Mouse (Mus musculus): ENCODE data around the gene Btnl10. TPM values are rescaled to one million over a fixed set of nuclear protein-coding genes. Genes with fewer than 3 reads are reported as not detected.

Gene Btnl10
- polyA plus RNA-seq, 1 experiment from 2014 or later = not detected

GRCm38 (mm10) chr11:58938322-58939087 lies 20.8 kb downstream of the Btnl10 start, which contains the start of gene Rnf187:
Gene Rnf187, minus strand, starts transcription at chr11:58938916.
- WGBS = 0% methylated on average over 53 of the region's 95 CpGs
- Histone ChIP-seq H3K27ac (ENCODE audit: low read depth, low read length) (peak within 1 kb of the TSS; percentile 71), H3K4me3 (ENCODE audit: low read depth, low read length) (peak within 1 kb of the TSS; percentile 93), H3K27me3 (ENCODE audit: control insufficient read depth, insufficient read depth, low read length) (no peaks in the 10 kb centered on the region), H3K4me1 (ENCODE audit: control insufficient read depth, insufficient read depth, low read length) (peaks cover 6% of the 10 kb centered on the region), H3K9me3 (ENCODE audit: control insufficient read depth, low read length) (no peaks in the 10 kb centered on the region), H3K36me3 (ENCODE audit: control insufficient read depth, insufficient read depth, low read length) (peaks cover 4% of the 10 kb centered on the region; the same call in 1 of the 2 replicates), H3K4me2 (ENCODE audit: low read depth) (peak within 1 kb of the TSS; percentile 91), H3K9ac (ENCODE audit: low read length) (peak within 1 kb of the TSS; percentile 95)
- peak; percentile 95 for DNase-seq (ENCODE audit: low spot score)
- peak; percentile 98 for ATAC-seq (ENCODE audit: insufficient read depth, low FRiP score, low TSS enrichment)

GRCm38 (mm10) chr11:58939088-58939439 lies 21.4 kb downstream of the Btnl10 start:
- Histone ChIP-seq H3K4me3 (ENCODE audit: low read depth, low read length) (peak overlapping the region; percentile 93), H3K36me3 (ENCODE audit: control insufficient read depth, insufficient read depth, low read length) (0 out of 2 replicates have a peak, but pooled peaks cover 4% of the 10 kb centered on the region), H3K27ac (ENCODE audit: low read depth, low read length) (peak overlapping the region; percentile 71), H3K9ac (ENCODE audit: low read length) (peak overlapping the region; percentile 95), H3K4me2 (ENCODE audit: low read depth) (peak overlapping the region; percentile 91), H3K9me3 (ENCODE audit: control insufficient read depth, low read length) (no peaks in the 10 kb centered on the region), H3K27me3 (ENCODE audit: control insufficient read depth, insufficient read depth, low read length) (no peaks in the 10 kb centered on the region), H3K4me1 (ENCODE audit: control insufficient read depth, insufficient read depth, low read length) (peaks cover 6% of the 10 kb centered on the region)
- DNase-seq (ENCODE audit: low spot score) = no peak
- 17% methylated on average over 6 of the region's 6 CpGs for WGBS
- ATAC-seq (ENCODE audit: insufficient read depth, low FRiP score, low TSS enrichment) = no peak

GRCm38 (mm10) chr11:58944136-58944535 lies 26.4 kb downstream of the Btnl10 start:
- Histone ChIP-seq H3K4me2 (ENCODE audit: low read depth) (no peak overlapping the region), H3K9ac (ENCODE audit: low read length) (no peak overlapping the region), H3K9me3 (ENCODE audit: control insufficient read depth, low read length) (no peaks in the 10 kb centered on the region), H3K27me3 (ENCODE audit: control insufficient read depth, insufficient read depth, low read length) (no peaks in the 10 kb centered on the region), H3K27ac (ENCODE audit: low read depth, low read length) (no peak overlapping the region), H3K4me3 (ENCODE audit: low read depth, low read length) (no peak overlapping the region), H3K36me3 (ENCODE audit: control insufficient read depth, insufficient read depth, low read length) (no peaks in the 10 kb centered on the region), H3K4me1 (ENCODE audit: control insufficient read depth, insufficient read depth, low read length) (no peaks in the 10 kb centered on the region; the same call in 1 of the 2 replicates)
- no peak for DNase-seq (ENCODE audit: low spot score)
- ATAC-seq (ENCODE audit: insufficient read depth, low FRiP score, low TSS enrichment) = no peak
- WGBS = 67% methylated on average over 5 of the region's 5 CpGs

GRCm38 (mm10) chr11:58947306-58947705 lies 29.6 kb downstream of the Btnl10 start:
- DNase-seq (ENCODE audit: low spot score) = no peak
- H3K9me3 ChIP-seq (ENCODE audit: control insufficient read depth, low read length) = no peaks in the 10 kb centered on the region
- H3K27me3 ChIP-seq (ENCODE audit: control insufficient read depth, insufficient read depth, low read length) = no peaks in the 10 kb centered on the region
- H3K4me1 ChIP-seq (ENCODE audit: control insufficient read depth, insufficient read depth, low read length) = no peaks in the 10 kb centered on the region; the same call in 1 of the 2 replicates
- no peak overlapping the region for H3K4me3 ChIP-seq (ENCODE audit: low read depth, low read length)
- H3K27ac ChIP-seq (ENCODE audit: low read depth, low read length) = no peak overlapping the region; the same call in 1 of the 2 replicates
- no peak for ATAC-seq (ENCODE audit: insufficient read depth, low FRiP score, low TSS enrichment)
- peak overlapping the region; percentile 62; the same call in 1 of the 2 replicates for H3K9ac ChIP-seq (ENCODE audit: low read length)
- 80% methylated on average over 3 of the region's 3 CpGs for WGBS
- H3K4me2 ChIP-seq (ENCODE audit: low read depth) = peak overlapping the region; percentile 76; the same call in 1 of the 2 replicates
- H3K36me3 ChIP-seq (ENCODE audit: control insufficient read depth, insufficient read depth, low read length) = no peaks in the 10 kb centered on the region

- DNase-seq (ENCODE audit: low spot score) = no peak
These were observed 30.3 kb downstream of the Btnl10 start for GRCm38 (mm10) chr11:58947798-58948528.

GRCm38 (mm10) chr11:58948542-58949479 lies 31.1 kb downstream of the Btnl10 start, which contains the start of gene Hist3h2ba:
Gene Hist3h2ba, plus strand, starts transcription at chr11:58948920.
- H3K4me2 ChIP-seq (ENCODE audit: low read depth) = peak within 1 kb of the TSS; percentile 76
- H3K9me3 ChIP-seq (ENCODE audit: control insufficient read depth, low read length) = no peaks in the 10 kb centered on the region
- H3K27ac ChIP-seq (ENCODE audit: low read depth, low read length) = peak within 1 kb of the TSS; percentile 97
- no peaks in the 10 kb centered on the region for H3K27me3 ChIP-seq (ENCODE audit: control insufficient read depth, insufficient read depth, low read length)
- H3K4me1 ChIP-seq (ENCODE audit: control insufficient read depth, insufficient read depth, low read length) = peaks cover 4% of the 10 kb centered on the region; the same call in 1 of the 2 replicates
- peak within 1 kb of the TSS; percentile 85 for H3K9ac ChIP-seq (ENCODE audit: low read length)
- H3K36me3 ChIP-seq (ENCODE audit: control insufficient read depth, insufficient read depth, low read length) = no peaks in the 10 kb centered on the region
- peak; percentile 84 for DNase-seq (ENCODE audit: low spot score)
- peak within 1 kb of the TSS; percentile 54 for H3K4me3 ChIP-seq (ENCODE audit: low read depth, low read length)
- peak; percentile 92 for ATAC-seq (ENCODE audit: insufficient read depth, low FRiP score, low TSS enrichment)
- WGBS = under 1% methylated on average over 45 of the region's 48 CpGs

More at GRCm38 (mm10) chr11:58947798-58948528, 30.3 kb downstream of the Btnl10 start:
- no peaks in the 10 kb centered on the region for H3K9me3 ChIP-seq (ENCODE audit: control insufficient read depth, low read length)
- H3K27ac ChIP-seq (ENCODE audit: low read depth, low read length) = peak overlapping the region; percentile 91
- peaks cover 2% of the 10 kb centered on the region; the same call in 1 of the 2 replicates for H3K4me1 ChIP-seq (ENCODE audit: control insufficient read depth, insufficient read depth, low read length)
- no peaks in the 10 kb centered on the region for H3K36me3 ChIP-seq (ENCODE audit: control insufficient read depth, insufficient read depth, low read length)
- peak overlapping the region; percentile 62 for H3K9ac ChIP-seq (ENCODE audit: low read length)
- 19% methylated on average over 23 of the region's 23 CpGs for WGBS
- peak; percentile 24; the same call in 1 of the 2 replicates for ATAC-seq (ENCODE audit: insufficient read depth, low FRiP score, low TSS enrichment)
- peak overlapping the region; percentile 76 for H3K4me2 ChIP-seq (ENCODE audit: low read depth)
- peak overlapping the region; percentile 54 for H3K4me3 ChIP-seq (ENCODE audit: low read depth, low read length)
- no peaks in the 10 kb centered on the region for H3K27me3 ChIP-seq (ENCODE audit: control insufficient read depth, insufficient read depth, low read length)

- H3K4me2 ChIP-seq (ENCODE audit: low read depth) = peak overlapping the region; percentile 76
- DNase-seq (ENCODE audit: low spot score) (peak; percentile 77), ATAC-seq (ENCODE audit: insufficient read depth, low FRiP score, low TSS enrichment) (peak; percentile 29; the same call in 1 of the 2 replicates)
- H3K27me3 ChIP-seq (ENCODE audit: control insufficient read depth, insufficient read depth, low read length) = no peaks in the 10 kb centered on the region
- WGBS = 8% methylated on average over 20 of the region's 20 CpGs
- H3K9ac ChIP-seq (ENCODE audit: low read length) = peak overlapping the region; percentile 85
- H3K36me3 ChIP-seq (ENCODE audit: control insufficient read depth, insufficient read depth, low read length) = no peaks in the 10 kb centered on the region
- peak overlapping the region; percentile 97 for H3K27ac ChIP-seq (ENCODE audit: low read depth, low read length)
- peaks cover 4% of the 10 kb centered on the region; the same call in 1 of the 2 replicates for H3K4me1 ChIP-seq (ENCODE audit: control insufficient read depth, insufficient read depth, low read length)
- H3K9me3 ChIP-seq (ENCODE audit: control insufficient read depth, low read length) = no peaks in the 10 kb centered on the region
- peak overlapping the region; percentile 54 for H3K4me3 ChIP-seq (ENCODE audit: low read depth, low read length)
These were observed 32.0 kb downstream of the Btnl10 start for GRCm38 (mm10) chr11:58949480-58950431.

Data from neural tube, embryonic 11.5 days (tissue).